ENCODE assay signal across 8 mouse cellular contexts in the genomic region with DNA sequence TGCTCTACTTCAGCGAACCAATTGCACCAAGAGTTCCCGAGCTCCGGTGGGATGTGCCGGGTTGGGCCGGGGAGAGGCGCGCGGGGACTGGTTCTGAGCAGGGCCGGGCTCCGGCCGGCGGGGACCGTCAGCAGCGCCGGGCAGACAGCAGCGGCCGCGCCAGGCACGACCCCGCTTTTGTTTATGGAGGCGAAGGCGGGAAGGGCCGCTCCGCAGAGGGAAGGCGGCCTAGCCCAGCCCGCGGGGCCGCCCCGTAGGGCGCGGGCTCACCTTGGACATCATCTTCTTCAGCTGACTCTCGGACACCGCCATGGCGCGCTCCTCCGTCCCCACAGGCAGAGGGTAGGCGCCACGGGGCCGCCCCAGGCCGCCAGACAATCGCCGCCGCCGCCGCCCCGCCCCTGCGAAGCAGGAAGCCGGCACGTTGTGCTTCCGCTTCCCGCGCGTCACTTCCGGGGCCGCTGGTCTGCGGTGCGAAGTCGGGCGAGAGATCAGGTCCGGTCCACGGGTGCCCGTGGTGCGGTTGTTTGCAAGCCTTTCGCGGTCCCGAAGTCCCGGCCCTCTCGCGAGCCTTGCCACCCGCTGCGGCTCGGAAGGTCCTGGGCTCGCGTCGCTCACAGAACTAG. TPM values are rescaled to one million over a fixed set of nuclear protein-coding genes. Genes with fewer than 3 reads are reported as not detected.
DNase-seq lines count a peak whose midpoint lies in the region; ATAC-seq and TF ChIP-seq lines count a peak whose summit lies in the region.

Gene Tsg101 (minus strand): TSS at position 419 of the 626 bp plus-strand sequence.

- H3K9ac ChIP-seq in hindbrain, embryonic 14.5 days: peak within 1 kb of the TSS; percentile 92

- H3K27ac ChIP-seq in hindbrain, embryonic 14.5 days: peak within 1 kb of the TSS; percentile 97

- H3K9me3 ChIP-seq in hindbrain, embryonic 14.5 days (ENCODE audit: control insufficient read depth, low read length): no peaks in the 10 kb centered on the region

- 0% methylated on average over 64 of the region's 75 CpGs for WGBS in hindbrain, embryonic 14.5 days

- peak within 1 kb of the TSS; percentile 61 for H3K4me2 ChIP-seq in hindbrain, embryonic 14.5 days (replicated peaks)

- no peaks in the 10 kb centered on the region for H3K27me3 ChIP-seq in Patski
- H3K27me3 ChIP-seq in hindbrain, embryonic 14.5 days (ENCODE audit: control insufficient read depth, insufficient read depth, low read length): no peaks in the 10 kb centered on the region

- H3K4me3 ChIP-seq in hindbrain, embryonic 14.5 days (replicated peaks; ENCODE audit: low read length): peak within 1 kb of the TSS; percentile 96

- DNase-seq in Patski (ENCODE audit: low read depth, low spot score): no peak
- DNase-seq in cerebellum, postnatal 14 days: peak; percentile 93 to 95
- DNase-seq in frontal cortex, postnatal 25 days (ENCODE audit: low spot score in 2 of 2): peak; percentile 84 to 87
- peak; percentile 92 for DNase-seq in hindbrain, embryonic 14.5 days (ENCODE audit: low spot score)
- peak; percentile 91 to 92 for DNase-seq in layer of hippocampus, postnatal 36 days
- DNase-seq in lung, postnatal 36 days: peak; percentile 95
- peak; percentile 94 for DNase-seq in retina, postnatal 1 day
- DNase-seq in urinary bladder, adult 18-20 months (ENCODE audit: low spot score in 2 of 2): peak; percentile 85 to 92

- in situ Hi-C loops in Patski (cut with MboI; ENCODE audit: low pct_unique_long_range_greater_than_20kb): no loop called here

- CTCF ChIA-PET in Patski (lab: Charles Lee): interaction anchor here (1.9 kb wide), 1 partner anchor 15 kb away, joined by 3 read pairs; no protein-coding TSS in a partner anchor

- POLR2A ChIA-PET in Patski (lab: Charles Lee): interaction anchor here (0.6 to 1.8 kb wide), 3 partner anchors 14 to 263 kb away, joined by 3 to 7 read pairs (median 4); no protein-coding TSS in a partner anchor

- peaks cover 20% of the 10 kb centered on the region for H3K4me1 ChIP-seq in hindbrain, embryonic 14.5 days (replicated peaks; ENCODE audit: control insufficient read depth, insufficient read depth, low read length)

- peak; percentile 94 for ATAC-seq in Patski
- peak; percentile 96 for ATAC-seq in hindbrain, embryonic 14.5 days (ENCODE audit: low FRiP score)

- no peak for TF ChIP-seq CTCF in Patski (IDR thresholded peaks at IDR 0.05)

- H3K36me3 ChIP-seq in hindbrain, embryonic 14.5 days (replicated peaks; ENCODE audit: control insufficient read depth, insufficient read depth): peaks cover 17% of the 10 kb centered on the region

RNA-seq across cellular contexts. Expression of gene Tsg101, which starts in this region (rescaled TPM):
- polyA plus RNA-seq in Patski (2021): 139 TPM
- 362 and 374 TPM in 2 replicates for polyA plus RNA-seq in hindbrain, embryonic 14.5 days (2014; fragmentation: Nextera tagmentation; extraction: Ambion mirVana)
- total RNA-seq in layer of hippocampus, postnatal 36 days (2021): 10 to 100 TPM; 73.0 to 80.2 TPM
